31 mouse cellular contexts compared by ENCODE assay signal in genomic region chr16:37628336-37628735, GRCm38 (mm10). TPM values are rescaled to one million over a fixed set of nuclear protein-coding genes. Genes with fewer than 3 reads are reported as not detected.
DNase-seq lines count a peak whose midpoint lies in the region; TF ChIP-seq lines count a peak whose summit lies in the region.
"Had no signal": no experiment of that assay in that cellular context is flagged by ENCODE, and none has a peak within 500 bp of the region (broad histone marks: within the 10 kb centered on the region; RNA-seq: fewer than 3 reads in every experiment).

No protein-coding gene starts in this region.

- intact Hi-C loops in heart, postnatal 14 days (cut with DNase I): no loop called here

- TF ChIP-seq CTCF in liver, adult 2 months (IDR thresholded peaks at IDR 0.05; ENCODE audit: low read depth, low read length): no peak

- DNase-seq in heart, adult 11 months: peak; percentile 68
- no peak for DNase-seq in heart, postnatal 14 days
- peak; percentile 57 for DNase-seq in liver, adult 2 months (ENCODE audit: extremely low read depth, low read depth, low spot score)
- DNase-seq in liver: no peak
- peak; percentile 60 for DNase-seq in kidney, adult 9 months
- DNase-seq in kidney, postnatal 36 days: peak; percentile 59 to 67
- DNase-seq in left cerebral cortex, adult 8-10 months (ENCODE audit: low spot score in 2 of 2): no peak
- DNase-seq: cerebellum, adult 8-10 months; cerebellum, postnatal 25 days; heart, postnatal 36 days; liver, embryonic 13.5 days; lung, adult 18-20 months; lung, postnatal 10 days; right cerebral cortex, postnatal 25 days had no signal

- 39% methylated on average over 9 of the region's 9 CpGs for WGBS in liver, adult 2 months

- H3K4me1 ChIP-seq in liver, adult 2 months (ENCODE audit: control insufficient read depth, insufficient read depth, low read length): no peaks in the 10 kb centered on the region
- H3K4me1 ChIP-seq: embryonic facial prominence, embryonic 10.5 days; embryonic facial prominence, embryonic 15.5 days; heart, embryonic 15.5 days; hindbrain, embryonic 12.5 days; limb, embryonic 13.5 days; liver, embryonic 13.5 days; stomach, embryonic 15.5 days had no signal

- H3K27me3 ChIP-seq in liver, adult 2 months (ENCODE audit: control insufficient read depth, insufficient read depth, low read length): no peaks in the 10 kb centered on the region
- H3K27me3 ChIP-seq: embryonic facial prominence, embryonic 15.5 days; forebrain, embryonic 12.5 days; heart, embryonic 15.5 days; hindbrain, embryonic 12.5 days; limb, embryonic 13.5 days; liver, embryonic 13.5 days; Patski; stomach, embryonic 15.5 days had no signal

- no peak overlapping the region for H3K27ac ChIP-seq in liver, adult 2 months (replicated peaks; ENCODE audit: insufficient read depth, low read depth, low read length)
- H3K27ac ChIP-seq: embryonic facial prominence, embryonic 10.5 days; embryonic facial prominence, embryonic 15.5 days; forebrain, embryonic 12.5 days; heart, embryonic 15.5 days; hindbrain, embryonic 12.5 days; left cerebral cortex, adult 2 months; limb, embryonic 13.5 days; liver, embryonic 13.5 days; macrophage; stomach, embryonic 15.5 days had no signal

- no peaks in the 10 kb centered on the region for H3K79me2 ChIP-seq in liver, adult 2 months (ENCODE audit: control insufficient read depth, insufficient read depth, low read length)

- no peak overlapping the region for H3K4me3 ChIP-seq in liver, adult 2 months (ENCODE audit: insufficient read depth, low read depth, low read length)
- H3K4me3 ChIP-seq: embryonic facial prominence, embryonic 10.5 days; embryonic facial prominence, embryonic 15.5 days; forebrain, embryonic 12.5 days; heart, embryonic 15.5 days; hindbrain, embryonic 12.5 days; left cerebral cortex, adult 2 months; limb, embryonic 13.5 days; liver, embryonic 13.5 days; myocyte; stomach, embryonic 15.5 days had no signal

- H3K36me3 ChIP-seq in liver, adult 2 months (ENCODE audit: control insufficient read depth, insufficient read depth, low read length): peaks cover 87% of the 10 kb centered on the region
- H3K36me3 ChIP-seq: embryonic facial prominence, embryonic 10.5 days; embryonic facial prominence, embryonic 15.5 days; forebrain, embryonic 12.5 days; heart, embryonic 15.5 days; hindbrain, embryonic 12.5 days; limb, embryonic 13.5 days; liver, embryonic 13.5 days; stomach, embryonic 15.5 days had no signal

- H3K9ac ChIP-seq in liver, adult 2 months (ENCODE audit: low read depth, low read length): no peak overlapping the region
- H3K9ac ChIP-seq: embryonic facial prominence, embryonic 15.5 days; forebrain, embryonic 12.5 days; forebrain, postnatal 0 days; heart, embryonic 15.5 days; hindbrain, embryonic 12.5 days; limb, embryonic 13.5 days; liver, embryonic 13.5 days; stomach, embryonic 15.5 days had no signal

- TF ChIP-seq POLR2A in liver, adult 2 months (IDR thresholded peaks at IDR 0.05; ENCODE audit: extremely low read depth, insufficient read depth, low read length): no peak

RNA-seq across cellular contexts. Expression of gene Ndufb4, which starts 25.9 kb away (rescaled TPM):
- 100 to 1,000 TPM; 124 to 140 TPM for total RNA-seq in heart, postnatal 14 days (2021)
- total RNA-seq in liver, adult 2 months (2014; rRNA removed): 79.9 and 93.8 TPM in 2 replicates
- polyA plus RNA-seq in liver, adult 2 months (2012; rRNA removed): 50.6 and 54.4 TPM in 2 replicates
- 10 to 100 TPM; 62.1 to 83.1 (median 75.9) TPM for total RNA-seq in left cerebral cortex, adult 8-10 months (2022)

RNA-seq across cellular contexts. Expression of gene Hgd, which starts 48.4 kb away (rescaled TPM):
- under 1 TPM in 1 of 2 experiments, not detected in 1; 0.12 TPM for total RNA-seq in heart, postnatal 14 days (2021)
- 871 and 874 TPM in 2 replicates for total RNA-seq in liver, adult 2 months (2014; rRNA removed)
- polyA plus RNA-seq in liver, adult 2 months (2012; rRNA removed): 457 and 554 TPM in 2 replicates
- total RNA-seq in left cerebral cortex, adult 8-10 months (2022): not detected
- total RNA-seq: forebrain, postnatal 0 days; layer of hippocampus, adult 18-20 months; left cerebral cortex, postnatal 36 days; megakaryocyte-erythroid progenitor cell, adult 5-6 weeks; MEL had no signal
- polyA plus RNA-seq: embryonic facial prominence, embryonic 15.5 days; forebrain, postnatal 0 days; hindbrain, embryonic 12.5 days; macrophage; neural tube, embryonic 14.5 days had no signal

Comparison
In these comparisons a context has a peak if more than half of its experiments do, and no peak if none do; other contexts are left out.
1. DNase-seq: peak in heart, adult 11 months (single experiment), liver, adult 2 months (single experiment), kidney, adult 9 months (single experiment) and kidney, postnatal 36 days (2 of 2); none in heart, postnatal 14 days (0 of 2), liver (single experiment) and left cerebral cortex, adult 8-10 months (0 of 2).
2. RNA of gene Hgd, which starts 48.4 kb away (total RNA-seq): 871 to 874 TPM in liver, adult 2 months; 0.12 TPM in heart, postnatal 14 days and not detected in left cerebral cortex, adult 8-10 months; every median in the first group is over 100 times any median in the second.